Mouse (Mus musculus) forebrain, embryonic 14.5 days (tissue): ENCODE results near the gene Pnkd. TPM values are rescaled to one million over a fixed set of nuclear protein-coding genes. Genes with fewer than 3 reads are reported as not detected.
A peak's percentile ranks its signal among the peaks of the same experiment; 100 is the strongest.

ENCODE experiments used
- ATAC-seq: fragments of 200-750 bp; cut with Nextera tagmentation; 2 replicates; pipeline ENCODE4 v1.8.0; 2017; ENCODE audit warnings: mild to moderate bottlenecking, moderate library complexity
- DNase-seq: peaks from one replicate; pipeline ENCODE4 v3.0.0-alpha.2; 2015; ENCODE audit warnings: low spot score
- H3K27ac ChIP-seq: fragments of 300-500 bp; sonication (generic); 2 replicates; pipeline ENCODE4 v1.5.1; 2014; ENCODE audit warnings: low read depth, mild to moderate bottlenecking, control low read depth, low read length, moderate library complexity
- H3K27me3 ChIP-seq: fragments of 300-500 bp; sonication (generic); replicated peaks from 2 replicates; pipeline ENCODE4 v1.6.1; 2014; ENCODE audit warnings: low read length, control low read depth, mixed read lengths; ENCODE audit not compliant: control insufficient read depth, insufficient read depth
- H3K36me3 ChIP-seq: fragments of 300-500 bp; sonication (generic); 2 replicates; pipeline ENCODE4 v1.6.1; 2014; ENCODE audit warnings: low read length, control low read depth; ENCODE audit not compliant: control insufficient read depth, insufficient read depth
- H3K4me1 ChIP-seq: fragments of 300-500 bp; sonication (generic); 2 replicates; pipeline ENCODE4 v1.6.1; 2014; ENCODE audit warnings: antibody characterized with exemption, low read length, control low read depth; ENCODE audit not compliant: control insufficient read depth, insufficient read depth
- H3K4me2 ChIP-seq: fragments of 300-500 bp; sonication (generic); 2 replicates; pipeline ENCODE4 v1.6.1; 2014; ENCODE audit warnings: mild to moderate bottlenecking, control low read depth, low read length
- H3K4me3 ChIP-seq: fragments of 300-500 bp; sonication (generic); 2 replicates; pipeline ENCODE4 v1.5.1; 2014; ENCODE audit warnings: low read depth, low read length, control low read depth
- H3K9ac ChIP-seq: fragments of 300-500 bp; sonication (generic); 2 replicates; pipeline ENCODE4 v1.6.1; 2014; ENCODE audit warnings: mild to moderate bottlenecking, low read length, control low read depth, moderate library complexity
- H3K9me3 ChIP-seq: fragments of 300-500 bp; sonication (generic); replicated peaks from 2 replicates; pipeline ENCODE4 v1.6.1; 2016; ENCODE audit warnings: low read length, control low read depth, mixed read lengths; ENCODE audit not compliant: control insufficient read depth
- WGBS: fragments of 180-500 bp; shearing (Covaris S2); extraction: QIAGEN DNeasy Blood & Tissue Kit; methylation state at CpG from one replicate; pipeline ENCODE4 v1.1.7; 2014; 5-methylcytosine and 5-hydroxymethylcytosine counted together
- polyA plus RNA-seq: library from polyadenylated mRNA; unstranded; fragments of >200 nt; fragmentation: Nextera tagmentation; extraction: Ambion mirVana; gene quantifications from 2 replicates; pipeline ENCODE4 v1.2.1, GENCODE M21; 2014

Gene Pnkd
- polyA plus RNA-seq = 108 and 114 TPM in 2 replicates

- peaks cover 12% of the 10 kb centered on the region for H3K4me1 ChIP-seq
- H3K4me3 ChIP-seq = peak within 1 kb of the TSS; percentile 70
- H3K4me2 ChIP-seq = peak within 1 kb of the TSS; percentile 83
- DNase-seq (peak; percentile 100), ATAC-seq (peak; percentile 97)
- no peaks in the 10 kb centered on the region for H3K27me3 ChIP-seq
- peak within 1 kb of the TSS; percentile 74 for H3K9ac ChIP-seq
- peaks cover 49% of the 10 kb centered on the region for H3K36me3 ChIP-seq
- H3K27ac ChIP-seq = peak within 1 kb of the TSS; percentile 67
- WGBS = under 1% methylated on average over 55 of the region's 56 CpGs
- no peaks in the 10 kb centered on the region for H3K9me3 ChIP-seq
Measured at GRCm38 (mm10) chr1:74284543-74285160, at the start of gene Pnkd, which contains the start of gene Aamp. Gene Pnkd, plus strand, starts transcription at chr1:74284930. Gene Aamp, minus strand, starts transcription at chr1:74284738.

GRCm38 (mm10) chr1:74235938-74236589 lies 48.7 kb upstream of the Pnkd start, which contains the start of gene Arpc2:
Gene Arpc2, plus strand, starts transcription at chr1:74236084.
- Histone ChIP-seq H3K4me2 (peak within 1 kb of the TSS; percentile 82), H3K9ac (peak within 1 kb of the TSS; percentile 93), H3K9me3 (no peaks in the 10 kb centered on the region), H3K36me3 (no peaks in the 10 kb centered on the region), H3K27me3 (no peaks in the 10 kb centered on the region), H3K4me3 (peak within 1 kb of the TSS; percentile 93), H3K4me1 (peaks cover 22% of the 10 kb centered on the region), H3K27ac (peak within 1 kb of the TSS; percentile 85)
- WGBS = 2% methylated on average over 51 of the region's 55 CpGs
- ATAC-seq (peak; percentile 94), DNase-seq (peak; percentile 97)

GRCm38 (mm10) chr1:74236590-74237317 lies 48.0 kb upstream of the Pnkd start:
- DNase-seq = peak; percentile 14
- H3K4me2 ChIP-seq = peak overlapping the region; percentile 82
- peaks cover 22% of the 10 kb centered on the region for H3K4me1 ChIP-seq
- H3K36me3 ChIP-seq = no peaks in the 10 kb centered on the region
- H3K27me3 ChIP-seq = no peaks in the 10 kb centered on the region
- WGBS = under 1% methylated on average over 46 of the region's 57 CpGs
- H3K9ac ChIP-seq = peak overlapping the region; percentile 93
- peak; percentile 84 for ATAC-seq
- H3K9me3 ChIP-seq = no peaks in the 10 kb centered on the region
- peak overlapping the region; percentile 85 for H3K27ac ChIP-seq
- peak overlapping the region; percentile 93 for H3K4me3 ChIP-seq

- no peak for ATAC-seq
- no peak for DNase-seq
- no peak overlapping the region for H3K27ac ChIP-seq
Measured at GRCm38 (mm10) chr1:74237671-74238070, 47.1 kb upstream of the Pnkd start.

GRCm38 (mm10) chr1:74238136-74238535 lies 46.6 kb upstream of the Pnkd start:
- peak overlapping the region; percentile 93 for H3K4me3 ChIP-seq
- H3K9ac ChIP-seq = peak overlapping the region; percentile 93; the same call in 1 of the 2 replicates
- ATAC-seq (no peak), DNase-seq (no peak)
- no peaks in the 10 kb centered on the region for H3K36me3 ChIP-seq
- H3K9me3 ChIP-seq = no peaks in the 10 kb centered on the region
- H3K4me2 ChIP-seq = peak overlapping the region; percentile 82
- peaks cover 22% of the 10 kb centered on the region for H3K4me1 ChIP-seq
- H3K27me3 ChIP-seq = no peaks in the 10 kb centered on the region
- no peak overlapping the region for H3K27ac ChIP-seq
- WGBS = 70% methylated on average over 1 of the region's 1 CpGs

More at GRCm38 (mm10) chr1:74237671-74238070, 47.1 kb upstream of the Pnkd start:
- Histone ChIP-seq H3K27me3 (no peaks in the 10 kb centered on the region), H3K4me3 (peak overlapping the region; percentile 93), H3K4me2 (peak overlapping the region; percentile 82), H3K36me3 (no peaks in the 10 kb centered on the region), H3K4me1 (peaks cover 22% of the 10 kb centered on the region), H3K9ac (peak overlapping the region; percentile 93), H3K9me3 (no peaks in the 10 kb centered on the region)
- WGBS = 49% methylated on average over 5 of the region's 5 CpGs

- DNase-seq (no peak), ATAC-seq (no peak)
- no peaks in the 10 kb centered on the region for H3K9me3 ChIP-seq
- H3K27ac ChIP-seq = no peak overlapping the region
- 63% methylated on average over 7 of the region's 7 CpGs for WGBS
- H3K4me3 ChIP-seq = no peak overlapping the region
- peak overlapping the region; percentile 23; the same call in 1 of the 2 replicates for H3K9ac ChIP-seq
- peak overlapping the region; percentile 16; the same call in 1 of the 2 replicates for H3K4me2 ChIP-seq
- no peaks in the 10 kb centered on the region for H3K36me3 ChIP-seq
- H3K4me1 ChIP-seq = peaks cover 22% of the 10 kb centered on the region
- no peaks in the 10 kb centered on the region for H3K27me3 ChIP-seq
Measured at GRCm38 (mm10) chr1:74239162-74239561, 45.6 kb upstream of the Pnkd start.

GRCm38 (mm10) chr1:74239618-74240017 lies 45.1 kb upstream of the Pnkd start:
- no peak overlapping the region for H3K4me3 ChIP-seq
- no peak for DNase-seq
- peak overlapping the region; percentile 23; the same call in 1 of the 2 replicates for H3K9ac ChIP-seq
- no peak overlapping the region for H3K27ac ChIP-seq
- peak overlapping the region; percentile 16; the same call in 1 of the 2 replicates for H3K4me2 ChIP-seq
- WGBS = 59% methylated on average over 11 of the region's 11 CpGs
- peaks cover 22% of the 10 kb centered on the region for H3K4me1 ChIP-seq
- no peak for ATAC-seq
- no peaks in the 10 kb centered on the region for H3K9me3 ChIP-seq
- no peaks in the 10 kb centered on the region for H3K36me3 ChIP-seq
- H3K27me3 ChIP-seq = no peaks in the 10 kb centered on the region

- ATAC-seq (no peak), DNase-seq (no peak)
- H3K4me2 ChIP-seq = no peak overlapping the region
- no peaks in the 10 kb centered on the region for H3K36me3 ChIP-seq
- H3K9ac ChIP-seq = no peak overlapping the region
- no peaks in the 10 kb centered on the region for H3K27me3 ChIP-seq
- no peaks in the 10 kb centered on the region for H3K9me3 ChIP-seq
- H3K27ac ChIP-seq = no peak overlapping the region
- 72% methylated on average over 6 of the region's 6 CpGs for WGBS
- H3K4me3 ChIP-seq = no peak overlapping the region
- peaks cover 22% of the 10 kb centered on the region for H3K4me1 ChIP-seq
Measured at GRCm38 (mm10) chr1:74240311-74240710, 44.4 kb upstream of the Pnkd start.
